20 mouse cellular contexts compared by ENCODE assay signal in the genomic region with DNA sequence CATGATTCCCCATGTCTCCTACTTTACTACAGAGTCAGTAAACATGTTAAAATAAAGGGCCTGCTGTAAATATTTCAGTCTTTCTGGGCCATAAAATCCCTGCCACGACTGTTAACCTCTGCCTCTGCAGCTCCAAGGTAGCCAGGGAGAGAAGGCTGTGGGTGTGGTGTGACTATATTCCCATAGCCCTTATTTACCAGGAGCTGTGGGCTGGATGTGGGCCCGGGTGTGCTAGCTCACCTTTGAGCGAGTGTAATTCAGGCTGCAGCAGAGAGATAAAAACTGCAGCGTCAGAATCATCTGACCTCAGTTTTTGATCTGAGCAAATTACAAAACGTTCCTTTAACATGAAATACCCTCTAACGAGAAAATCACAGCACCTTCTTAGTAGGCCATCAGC. TPM values are rescaled to one million over a fixed set of nuclear protein-coding genes. Genes with fewer than 3 reads are reported as not detected.
DNase-seq lines count a peak whose midpoint lies in the region; ATAC-seq and TF ChIP-seq lines count a peak whose summit lies in the region.
"Had no signal": no experiment of that assay in that cellular context is flagged by ENCODE, and none has a peak within 500 bp of the region (broad histone marks: within the 10 kb centered on the region; RNA-seq: fewer than 3 reads in every experiment).

No protein-coding gene starts in this region.

- H3K9ac ChIP-seq in kidney, embryonic 16.5 days (replicated peaks; ENCODE audit: low read length) = no peak overlapping the region
- no peak overlapping the region for H3K9ac ChIP-seq in intestine, embryonic 15.5 days
- no peak overlapping the region for H3K9ac ChIP-seq in liver, embryonic 12.5 days
- no peak overlapping the region for H3K9ac ChIP-seq in stomach, postnatal 0 days (ENCODE audit: low read length)
- H3K9ac ChIP-seq: embryonic facial prominence, embryonic 12.5 days; forebrain, embryonic 15.5 days; heart, embryonic 15.5 days; hindbrain, embryonic 15.5 days; lung, embryonic 14.5 days had no signal

- peak overlapping the region; percentile 39; the same call in 1 of the 2 replicates for H3K27ac ChIP-seq in kidney, embryonic 16.5 days (ENCODE audit: low read length)
- peak overlapping the region; percentile 57 for H3K27ac ChIP-seq in intestine, embryonic 15.5 days
- no peak overlapping the region for H3K27ac ChIP-seq in liver, embryonic 12.5 days
- no peak overlapping the region for H3K27ac ChIP-seq in stomach, postnatal 0 days (replicated peaks)
- H3K27ac ChIP-seq: embryonic facial prominence, embryonic 12.5 days; forebrain, embryonic 15.5 days; heart, embryonic 15.5 days; hindbrain, embryonic 15.5 days; kidney, postnatal 0 days; midbrain, embryonic 10.5 days had no signal

- TF ChIP-seq EP300 in stomach, postnatal 0 days (optimal IDR thresholded peaks at IDR 0.05) = no peak

- DNase-seq in kidney, adult 11 months = no peak
- peak; percentile 58 for DNase-seq in stomach, postnatal 0 days (ENCODE audit: low spot score)
- DNase-seq in thymus, postnatal 25 days = no peak
- DNase-seq in spleen, postnatal 36 days (ENCODE audit: low spot score in 2 of 2) = no peak
- DNase-seq in cerebellum, postnatal 25 days = no peak
- DNase-seq: cerebellum, adult 9-11 months; gastrocnemius, postnatal 25 days; heart, postnatal 4 days; lung, embryonic 14.5 days; thymus, adult 18-20 months had no signal

- 27% methylated on average over 6 of the region's 6 CpGs for WGBS in kidney, embryonic 16.5 days
- WGBS in intestine, embryonic 15.5 days = 37% methylated on average over 6 of the region's 6 CpGs
- 36% methylated on average over 6 of the region's 6 CpGs for WGBS in liver, embryonic 12.5 days (ENCODE audit: insufficient replicate concordance)
- WGBS in stomach, postnatal 0 days = 61% methylated on average over 6 of the region's 6 CpGs

- H3K4me2 ChIP-seq in kidney, embryonic 16.5 days (replicated peaks; ENCODE audit: low read depth, low read length) = no peak overlapping the region
- H3K4me2 ChIP-seq in intestine, embryonic 15.5 days (replicated peaks) = no peak overlapping the region
- no peak overlapping the region for H3K4me2 ChIP-seq in liver, embryonic 12.5 days
- H3K4me2 ChIP-seq in stomach, postnatal 0 days (replicated peaks; ENCODE audit: low read depth) = no peak overlapping the region
- H3K4me2 ChIP-seq: embryonic facial prominence, embryonic 12.5 days; forebrain, embryonic 15.5 days; heart, embryonic 15.5 days; hindbrain, embryonic 15.5 days; lung, embryonic 14.5 days had no signal

- ATAC-seq in kidney, embryonic 16.5 days (ENCODE audit: low FRiP score, low TSS enrichment) = no peak
- peak; percentile 80 for ATAC-seq in intestine, embryonic 15.5 days
- 0 out of 2 replicates have a peak, but pooled peaks have one; percentile 55 for ATAC-seq in liver, embryonic 12.5 days
- ATAC-seq in stomach, postnatal 0 days (ENCODE audit: low FRiP score, low TSS enrichment) = no peak
- ATAC-seq: forebrain, embryonic 15.5 days had no signal

- no peak for TF ChIP-seq CTCF in stomach, postnatal 0 days (IDR thresholded peaks at IDR 0.05; ENCODE audit: low read depth)

- H3K36me3 ChIP-seq in kidney, embryonic 16.5 days (ENCODE audit: insufficient read depth, low read length) = peaks cover 32% of the 10 kb centered on the region
- H3K36me3 ChIP-seq in intestine, embryonic 15.5 days = peaks cover 15% of the 10 kb centered on the region
- peaks cover 28% of the 10 kb centered on the region; the same call in 1 of the 2 replicates for H3K36me3 ChIP-seq in liver, embryonic 12.5 days
- H3K36me3 ChIP-seq in stomach, postnatal 0 days (ENCODE audit: control insufficient read depth, insufficient read depth, low read length) = peaks cover 19% of the 10 kb centered on the region

- H3K4me3 ChIP-seq in kidney, embryonic 16.5 days (ENCODE audit: low read length) = no peak overlapping the region
- H3K4me3 ChIP-seq in intestine, embryonic 15.5 days (replicated peaks) = no peak overlapping the region
- no peak overlapping the region for H3K4me3 ChIP-seq in liver, embryonic 12.5 days
- no peak overlapping the region for H3K4me3 ChIP-seq in stomach, postnatal 0 days (ENCODE audit: low read depth, low read length)
- H3K4me3 ChIP-seq: embryonic facial prominence, embryonic 12.5 days; forebrain, embryonic 15.5 days; heart, embryonic 15.5 days; hindbrain, embryonic 15.5 days; midbrain, embryonic 10.5 days had no signal

- H3K27me3 ChIP-seq in kidney, embryonic 16.5 days (ENCODE audit: insufficient read depth, low read length) = no peaks in the 10 kb centered on the region
- H3K27me3 ChIP-seq in intestine, embryonic 15.5 days (replicated peaks) = no peaks in the 10 kb centered on the region
- H3K27me3 ChIP-seq in liver, embryonic 12.5 days (replicated peaks) = no peaks in the 10 kb centered on the region
- no peaks in the 10 kb centered on the region for H3K27me3 ChIP-seq in stomach, postnatal 0 days (ENCODE audit: control insufficient read depth, insufficient read depth, low read length)
- H3K27me3 ChIP-seq: CH12.LX; embryonic facial prominence, embryonic 12.5 days; forebrain, embryonic 15.5 days; heart, embryonic 15.5 days; hindbrain, embryonic 15.5 days had no signal

- H3K4me1 ChIP-seq in kidney, embryonic 16.5 days (ENCODE audit: insufficient read depth, low read length) = peaks cover 16% of the 10 kb centered on the region
- peaks cover 10% of the 10 kb centered on the region for H3K4me1 ChIP-seq in intestine, embryonic 15.5 days (replicated peaks)
- peaks cover 35% of the 10 kb centered on the region for H3K4me1 ChIP-seq in liver, embryonic 12.5 days
- H3K4me1 ChIP-seq in stomach, postnatal 0 days (replicated peaks; ENCODE audit: control insufficient read depth, insufficient read depth) = no peaks in the 10 kb centered on the region; the same call in 1 of the 2 replicates
- H3K4me1 ChIP-seq: hindbrain, embryonic 15.5 days had no signal

- no peaks in the 10 kb centered on the region for H3K9me3 ChIP-seq in kidney, embryonic 16.5 days (ENCODE audit: low read length)
- no peaks in the 10 kb centered on the region for H3K9me3 ChIP-seq in intestine, embryonic 15.5 days
- no peaks in the 10 kb centered on the region for H3K9me3 ChIP-seq in liver, embryonic 12.5 days (replicated peaks)
- no peaks in the 10 kb centered on the region for H3K9me3 ChIP-seq in stomach, postnatal 0 days (ENCODE audit: control insufficient read depth, low read length)
- H3K9me3 ChIP-seq: embryonic facial prominence, embryonic 12.5 days; forebrain, embryonic 15.5 days; heart, embryonic 15.5 days; hindbrain, embryonic 15.5 days; midbrain, embryonic 10.5 days had no signal

RNA-seq across cellular contexts. Expression of gene Ugdh, which starts 14.9 kb away (rescaled TPM):
- 103 and 109 TPM in 2 replicates for polyA plus RNA-seq in kidney, embryonic 16.5 days (2015; fragmentation: Nextera tagmentation; extraction: Ambion mirVana)
- 195 and 200 TPM in 2 replicates for polyA plus RNA-seq in intestine, embryonic 15.5 days (2015; fragmentation: Nextera tagmentation; extraction: Ambion mirVana)
- 24.1 and 26.3 TPM in 2 replicates for polyA plus RNA-seq in liver, embryonic 12.5 days (2016; fragmentation: Nextera tagmentation; extraction: Ambion mirVana)
- polyA plus RNA-seq in stomach, postnatal 0 days (2015; fragmentation: Nextera tagmentation; extraction: Ambion mirVana) = 281 and 313 TPM in 2 replicates

RNA-seq across cellular contexts. Expression of gene Lias, which starts 29.5 kb away (rescaled TPM):
- polyA plus RNA-seq in kidney, embryonic 16.5 days (2015; fragmentation: Nextera tagmentation; extraction: Ambion mirVana) = 67.2 and 71.4 TPM in 2 replicates
- polyA plus RNA-seq in intestine, embryonic 15.5 days (2015; fragmentation: Nextera tagmentation; extraction: Ambion mirVana) = 51.8 and 58.1 TPM in 2 replicates
- 51.7 and 54.8 TPM in 2 replicates for polyA plus RNA-seq in liver, embryonic 12.5 days (2016; fragmentation: Nextera tagmentation; extraction: Ambion mirVana)
- 43.4 and 46.0 TPM in 2 replicates for polyA plus RNA-seq in stomach, postnatal 0 days (2015; fragmentation: Nextera tagmentation; extraction: Ambion mirVana)

RNA-seq across cellular contexts. Expression of gene Rpl9, which starts 29.6 kb away (rescaled TPM):
- 901 and 990 TPM in 2 replicates for polyA plus RNA-seq in kidney, embryonic 16.5 days (2015; fragmentation: Nextera tagmentation; extraction: Ambion mirVana)
- polyA plus RNA-seq in intestine, embryonic 15.5 days (2015; fragmentation: Nextera tagmentation; extraction: Ambion mirVana) = 1,022 and 1,026 TPM in 2 replicates
- polyA plus RNA-seq in liver, embryonic 12.5 days (2016; fragmentation: Nextera tagmentation; extraction: Ambion mirVana) = 867 and 884 TPM in 2 replicates
- polyA plus RNA-seq in stomach, postnatal 0 days (2015; fragmentation: Nextera tagmentation; extraction: Ambion mirVana) = 917 and 919 TPM in 2 replicates

Comparison
In these comparisons a context has a peak if more than half of its experiments do, and no peak if none do; other contexts are left out.
1. ATAC-seq: peak in intestine, embryonic 15.5 days (single experiment) and liver, embryonic 12.5 days (single experiment); none in kidney, embryonic 16.5 days (single experiment) and stomach, postnatal 0 days (single experiment).
2. H3K27ac ChIP-seq: peak in kidney, embryonic 16.5 days (single experiment) and intestine, embryonic 15.5 days (single experiment); none in liver, embryonic 12.5 days (single experiment) and stomach, postnatal 0 days (single experiment).